Mouse (Mus musculus) C2C12 (cell line): ENCODE data around the gene Hfe2. TPM values are rescaled to one million over a fixed set of nuclear protein-coding genes. Genes with fewer than 3 reads are reported as not detected.
A peak's percentile ranks its signal among the peaks of the same experiment; 100 is the strongest.

Experiments
- H3K27me3 ChIP-seq: one replicate; pipeline ENCODE4 v1.6.1; 2011; ENCODE audit not compliant: control insufficient read depth, insufficient read depth, insufficient read length
- H3K36me3 ChIP-seq: one replicate; pipeline ENCODE4 v1.6.1; 2011; ENCODE audit not compliant: control insufficient read depth, insufficient read depth
- H3K4me3 ChIP-seq: one replicate; pipeline ENCODE4 v1.5.1; 2011; ENCODE audit warnings: mild to moderate bottlenecking, control low read depth; ENCODE audit not compliant: poor library complexity, insufficient read depth, severe bottlenecking
- H3K79me2 ChIP-seq: one replicate; pipeline ENCODE4 v1.6.1; 2011; ENCODE audit not compliant: control insufficient read depth, insufficient read depth
- H3K79me3 ChIP-seq: one replicate; pipeline ENCODE4 v1.6.1; 2011; ENCODE audit warnings: low read depth, control low read depth
- H3ac ChIP-seq: one replicate; pipeline ENCODE3; 2011; ENCODE audit warnings: low read depth; ENCODE audit not compliant: control insufficient read depth, insufficient read length
- CEBPB ChIP-seq: IDR thresholded peaks from one replicate; pipeline ENCODE4 v1.6.1; 2011; ENCODE audit warnings: low read depth, mild to moderate bottlenecking, control low read depth, moderate library complexity
- CTCF ChIP-seq: IDR thresholded peaks from one replicate; pipeline ENCODE4 v1.5.1; 2011; ENCODE audit not compliant: control insufficient read depth, insufficient read depth, insufficient read length
- FOSL1 ChIP-seq: IDR thresholded peaks from one replicate; pipeline ENCODE4 v1.8.0; 2011; ENCODE audit warnings: mild to moderate bottlenecking, low read length; ENCODE audit not compliant: poor library complexity, insufficient read depth, severe bottlenecking
- MAX ChIP-seq: IDR thresholded peaks from one replicate; pipeline ENCODE4 v1.6.1; 2011; ENCODE audit warnings: mild to moderate bottlenecking, control low read depth
- MYOD1 ChIP-seq: IDR thresholded peaks from one replicate; pipeline ENCODE4 v1.6.1; 2011; ENCODE audit warnings: low read depth; ENCODE audit not compliant: control insufficient read depth, insufficient read length
- MYOG ChIP-seq: IDR thresholded peaks from one replicate; pipeline ENCODE4 v1.6.1; 2011; ENCODE audit not compliant: control insufficient read depth, insufficient read length; ENCODE audit errors: extremely low read depth
- USF1 ChIP-seq: IDR thresholded peaks from one replicate; pipeline ENCODE4 v1.6.1; 2011; ENCODE audit warnings: low read depth, mild to moderate bottlenecking, control low read depth, moderate library complexity
- polyA plus RNA-seq: library from polyadenylated mRNA; unstranded; fragments of >200 nt; fragmentation: generic; extraction: Trizol; gene quantifications from one replicate; pipeline ENCODE4 v1.2.1, GENCODE M21; 2012; ENCODE audit warnings: missing spikeins

The Hfe2 gene
- polyA plus RNA-seq, 1 experiment = 0.23 TPM

- Histone ChIP-seq H3K79me3 (no peaks in the 10 kb centered on the region), H3K79me2 (no peaks in the 10 kb centered on the region), H3K4me3 (no peak overlapping the region), H3K27me3 (no peaks in the 10 kb centered on the region), H3K36me3 (no peaks in the 10 kb centered on the region), H3ac (no peak overlapping the region)
- TF ChIP-seq FOSL1 (no peak), MYOD1 (no peak), MYOG (no peak), CEBPB (no peak), MAX (no peak), CTCF (no peak), USF1 (no peak)
These were observed 21.9 kb downstream of the Hfe2 start for GRCm38 (mm10) chr3:96546880-96547279.

GRCm38 (mm10) chr3:96547389-96547960, 22.5 kb downstream of the Hfe2 start:
- Histone ChIP-seq H3K27me3 (no peaks in the 10 kb centered on the region), H3K4me3 (no peak overlapping the region), H3K36me3 (no peaks in the 10 kb centered on the region), H3K79me2 (no peaks in the 10 kb centered on the region), H3ac (no peak overlapping the region), H3K79me3 (no peaks in the 10 kb centered on the region)
- no peak for TF ChIP-seq MYOD1
- TF ChIP-seq CTCF = peak; percentile 41

DNA sequence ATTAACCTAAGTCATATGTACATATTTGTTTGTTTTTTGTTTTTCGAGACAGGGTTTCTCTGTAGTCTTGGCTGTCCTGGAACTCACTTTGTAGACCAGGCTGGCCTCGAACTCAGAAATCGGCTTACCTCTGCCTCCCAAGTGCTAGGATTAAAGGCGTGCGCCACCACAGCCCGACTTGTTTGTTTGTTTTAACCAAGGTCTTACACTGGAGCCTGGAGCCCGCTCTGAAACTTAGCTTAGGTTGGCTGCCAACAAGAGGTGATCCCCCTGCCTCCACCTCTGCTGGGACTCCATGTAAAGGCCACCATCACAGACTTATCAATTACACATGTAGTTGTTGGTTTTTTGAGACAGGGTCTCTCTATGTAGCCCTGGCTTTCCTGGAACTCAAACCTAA, 23.9 kb downstream of the Hfe2 start:
- no peaks in the 10 kb centered on the region for H3K79me3 ChIP-seq
- H3ac ChIP-seq = no peak overlapping the region
- no peak overlapping the region for H3K4me3 ChIP-seq
- H3K36me3 ChIP-seq = no peaks in the 10 kb centered on the region
- H3K27me3 ChIP-seq = no peaks in the 10 kb centered on the region
- no peaks in the 10 kb centered on the region for H3K79me2 ChIP-seq
- no peak for TF ChIP-seq MYOD1
- TF ChIP-seq FOSL1 = no peak
- TF ChIP-seq MAX = no peak
- TF ChIP-seq MYOG = no peak
- TF ChIP-seq USF1 = no peak
- TF ChIP-seq CTCF = no peak
- no peak for TF ChIP-seq CEBPB

- H3K79me2 ChIP-seq = no peaks in the 10 kb centered on the region
- no peaks in the 10 kb centered on the region for H3K27me3 ChIP-seq
- no peak for TF ChIP-seq CEBPB
- TF ChIP-seq MYOD1 = no peak
- no peak for TF ChIP-seq USF1
- no peak for TF ChIP-seq CTCF
- TF ChIP-seq MYOG = no peak
- no peak for TF ChIP-seq FOSL1
- no peak for TF ChIP-seq MAX
- no peak overlapping the region for H3ac ChIP-seq
- H3K36me3 ChIP-seq = no peaks in the 10 kb centered on the region
- no peaks in the 10 kb centered on the region for H3K79me3 ChIP-seq
- no peak overlapping the region for H3K4me3 ChIP-seq
These were observed 24.4 kb downstream of the Hfe2 start for GRCm38 (mm10) chr3:96549346-96549745.

DNA sequence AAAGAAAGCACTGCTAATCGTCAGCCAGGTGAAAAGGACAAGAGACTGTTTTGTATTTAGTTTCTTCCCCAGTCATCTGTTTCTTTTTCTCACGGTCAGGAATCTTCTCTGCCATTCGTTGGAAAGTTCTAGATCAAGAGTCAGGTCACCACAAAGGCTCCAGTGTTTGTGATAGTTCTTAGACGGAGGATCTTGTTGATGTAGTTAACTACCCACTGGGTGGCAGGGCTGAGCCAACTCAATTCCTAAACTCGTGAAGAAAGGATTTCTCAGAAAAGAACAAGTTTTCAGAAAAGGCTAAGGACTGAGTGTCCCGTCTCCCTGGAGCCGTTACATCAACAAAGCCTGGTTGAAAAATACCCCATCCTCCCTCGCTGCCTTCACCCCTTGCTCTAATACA, 26.2 kb downstream of the Hfe2 start:
- Histone ChIP-seq H3ac (peak overlapping the region; percentile 18), H3K36me3 (no peaks in the 10 kb centered on the region), H3K79me3 (no peaks in the 10 kb centered on the region), H3K4me3 (no peak overlapping the region), H3K27me3 (no peaks in the 10 kb centered on the region), H3K79me2 (no peaks in the 10 kb centered on the region)
- TF ChIP-seq CEBPB (no peak), USF1 (no peak), CTCF (no peak), MYOD1 (no peak), FOSL1 (no peak), MAX (no peak), MYOG (no peak)

GRCm38 (mm10) chr3:96551890-96552289, 26.9 kb downstream of the Hfe2 start:
- H3K79me3 ChIP-seq = no peaks in the 10 kb centered on the region
- H3K79me2 ChIP-seq = no peaks in the 10 kb centered on the region
- no peak overlapping the region for H3ac ChIP-seq
- no peak for TF ChIP-seq CTCF
- TF ChIP-seq USF1 = no peak
- TF ChIP-seq MAX = no peak
- no peak for TF ChIP-seq MYOG
- no peak for TF ChIP-seq MYOD1
- no peak for TF ChIP-seq FOSL1
- TF ChIP-seq CEBPB = no peak
- H3K36me3 ChIP-seq = no peaks in the 10 kb centered on the region
- no peak overlapping the region for H3K4me3 ChIP-seq
- H3K27me3 ChIP-seq = no peaks in the 10 kb centered on the region
